Mouse (Mus musculus) liver, adult 2 months (tissue): ENCODE measurements around the gene Sox5.

Source experiments
- CTCF ChIP-seq: fragments of 200-500 bp; IDR thresholded peaks from 2 replicates; pipeline ENCODE4 v1.5.1; 2011; ENCODE audit warnings: low read depth, low read length, control low read depth
- POLR2A ChIP-seq: fragments of 200-500 bp; IDR thresholded peaks from 2 replicates; pipeline ENCODE4 v1.6.1; 2011; ENCODE audit warnings: low read length, control low read depth; ENCODE audit not compliant: insufficient read depth; ENCODE audit errors: extremely low read depth

DNA sequence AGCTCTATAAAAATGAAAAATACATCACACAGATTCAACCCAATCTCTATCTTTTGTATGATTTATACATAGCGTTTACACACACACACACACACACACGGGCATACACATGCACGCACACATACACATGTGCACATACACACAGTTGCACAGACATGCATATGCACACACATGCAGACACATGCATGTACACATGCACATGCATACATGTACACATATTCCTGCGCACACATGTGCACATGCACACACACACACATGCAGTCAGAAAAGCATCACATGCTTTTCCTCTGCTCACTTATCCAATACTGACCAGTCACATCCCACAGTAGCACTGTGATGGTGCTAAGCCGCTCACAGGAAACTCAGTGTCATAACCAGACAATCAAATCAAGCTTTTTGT, 730.5 kb downstream of the Sox5 start:
- TF ChIP-seq POLR2A = no peak
- no peak for TF ChIP-seq CTCF
